ENCODE assay signal across 8 mouse cellular contexts in the genomic region with DNA sequence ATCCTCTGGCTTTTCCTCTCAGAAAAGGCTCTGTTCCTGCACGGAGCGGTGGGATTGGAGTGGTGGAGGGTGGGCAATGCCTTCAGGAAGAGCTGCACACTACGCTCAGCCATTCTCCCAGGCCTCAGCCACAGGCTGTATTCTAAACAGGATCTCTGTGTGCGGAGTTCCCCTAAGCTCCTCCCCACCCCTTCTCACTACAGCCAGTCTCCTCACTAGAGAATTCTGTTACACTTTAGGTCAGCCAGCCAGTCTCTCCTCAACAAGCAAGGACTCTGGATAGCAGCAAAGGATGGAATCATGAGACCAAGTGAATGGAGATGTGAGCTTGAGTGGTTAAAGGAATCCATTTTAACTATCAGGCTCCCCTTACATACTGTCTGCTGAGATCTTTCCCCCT. TPM values are rescaled to one million over a fixed set of nuclear protein-coding genes. Genes with fewer than 3 reads are reported as not detected.
A peak's percentile ranks its signal among the peaks of the same experiment; 100 is the strongest.
DNase-seq lines count a peak whose midpoint lies in the region; ATAC-seq and TF ChIP-seq lines count a peak whose summit lies in the region.

No protein-coding gene starts in this region.

- no peaks in the 10 kb centered on the region for H3K27me3 ChIP-seq in forebrain, postnatal 0 days (ENCODE audit: insufficient read depth, low read length)
- H3K27me3 ChIP-seq in liver, embryonic 14.5 days (ENCODE audit: control insufficient read depth, insufficient read depth, low read length), result no peaks in the 10 kb centered on the region
- H3K27me3 ChIP-seq in stomach, embryonic 16.5 days (ENCODE audit: control insufficient read depth, insufficient read depth, low read length), result no peaks in the 10 kb centered on the region

- no peak for TF ChIP-seq EP300 in liver, embryonic 14.5 days (IDR thresholded peaks at IDR 0.05; ENCODE audit: low read depth)

- WGBS in forebrain, postnatal 0 days, result 20% methylated on average over 4 of the region's 4 CpGs
- WGBS in liver, embryonic 14.5 days (ENCODE audit: insufficient replicate concordance), result 38% methylated on average over 4 of the region's 4 CpGs
- 15% methylated on average over 4 of the region's 4 CpGs for WGBS in stomach, embryonic 16.5 days

- H3K27ac ChIP-seq in forebrain, postnatal 0 days (ENCODE audit: low read depth, low read length), result peak overlapping the region; percentile 62
- peak overlapping the region; percentile 97 for H3K27ac ChIP-seq in liver, embryonic 14.5 days
- 0 out of 2 replicates have a peak overlapping the region, but pooled peaks have one; percentile 28 for H3K27ac ChIP-seq in stomach, embryonic 16.5 days (ENCODE audit: low read length)

- H3K9ac ChIP-seq in forebrain, postnatal 0 days, result peak overlapping the region; percentile 19; the same call in 1 of the 2 replicates
- peak overlapping the region; percentile 98 for H3K9ac ChIP-seq in liver, embryonic 14.5 days (replicated peaks)
- no peak overlapping the region for H3K9ac ChIP-seq in stomach, embryonic 16.5 days (ENCODE audit: low read length)

- H3K4me2 ChIP-seq in forebrain, postnatal 0 days (ENCODE audit: low read depth), result peak overlapping the region; percentile 87
- H3K4me2 ChIP-seq in liver, embryonic 14.5 days (ENCODE audit: low read depth), result peak overlapping the region; percentile 93
- H3K4me2 ChIP-seq in stomach, embryonic 16.5 days (ENCODE audit: low read depth, low read length), result no peak overlapping the region; the same call in 1 of the 2 replicates

- no peaks in the 10 kb centered on the region for H3K9me3 ChIP-seq in forebrain, postnatal 0 days (ENCODE audit: low read length)
- H3K9me3 ChIP-seq in liver, embryonic 14.5 days (ENCODE audit: control insufficient read depth, low read length), result no peaks in the 10 kb centered on the region
- no peaks in the 10 kb centered on the region for H3K9me3 ChIP-seq in stomach, embryonic 16.5 days (replicated peaks; ENCODE audit: control insufficient read depth, low read length)

- H3K4me3 ChIP-seq in forebrain, postnatal 0 days (ENCODE audit: low read depth, low read length), result peak overlapping the region; percentile 73
- peak overlapping the region; percentile 90 to 95 for H3K4me3 ChIP-seq in liver, embryonic 14.5 days (ENCODE audit: insufficient read depth in 1 of 2, low read depth in 2 of 2, low read length in 2 of 2)
- no peak overlapping the region for H3K4me3 ChIP-seq in stomach, embryonic 16.5 days (replicated peaks; ENCODE audit: low read length)

- DNase-seq in frontal cortex, postnatal 25 days (ENCODE audit: low spot score in 2 of 2), result no peak
- peak; percentile 44 for DNase-seq in cerebellum, adult 11 months
- peak; percentile 35 for DNase-seq in forebrain, postnatal 0 days
- DNase-seq in liver, embryonic 14.5 days (ENCODE audit: low read depth in 3 of 3, low spot score in 3 of 3), result no peak
- DNase-seq in adrenal gland, adult 2 months, result no peak

- H3K4me1 ChIP-seq in forebrain, postnatal 0 days (ENCODE audit: insufficient read depth), result peaks cover 39% of the 10 kb centered on the region
- H3K4me1 ChIP-seq in liver, embryonic 14.5 days (replicated peaks; ENCODE audit: control insufficient read depth in 2 of 2, insufficient read depth in 2 of 2, low read length in 1 of 2), result peaks cover 31 to 51% of the 10 kb centered on the region in 2 experiments
- peaks cover 35% of the 10 kb centered on the region for H3K4me1 ChIP-seq in stomach, embryonic 16.5 days (ENCODE audit: control insufficient read depth, insufficient read depth, low read length)

- H3K36me3 ChIP-seq in forebrain, postnatal 0 days (ENCODE audit: insufficient read depth), result no peaks in the 10 kb centered on the region
- H3K36me3 ChIP-seq in liver, embryonic 14.5 days (replicated peaks; ENCODE audit: control insufficient read depth, insufficient read depth, low read depth), result peaks cover 15% of the 10 kb centered on the region
- no peaks in the 10 kb centered on the region for H3K36me3 ChIP-seq in stomach, embryonic 16.5 days (ENCODE audit: control insufficient read depth, insufficient read depth, low read length)

- ATAC-seq in frontal cortex, adult (ENCODE audit: low TSS enrichment), result 0 out of 2 replicates have a peak, but pooled peaks have one; percentile 17
- no peak for ATAC-seq in forebrain, postnatal 0 days
- ATAC-seq in liver, embryonic 14.5 days (ENCODE audit: insufficient read depth), result peak; percentile 24
- no peak for ATAC-seq in stomach, embryonic 16.5 days (ENCODE audit: insufficient read depth, low FRiP score)
- no peak for ATAC-seq in activated CD4-positive, CD25-positive, alpha-beta regulatory T cell, adult 4 months

- no peak for TF ChIP-seq CTCF in forebrain, postnatal 0 days (IDR thresholded peaks at IDR 0.05; ENCODE audit: low read depth)
- TF ChIP-seq CTCF in liver, embryonic 14.5 days (IDR thresholded peaks at IDR 0.05; ENCODE audit: low read depth), result no peak

RNA-seq across cellular contexts. Expression of a gene that starts 3.1 kb away (rescaled TPM):
- total RNA-seq in forebrain, postnatal 0 days (2014; rRNA removed), result 104 TPM in 2 replicates
- 37.4 and 41.9 TPM in 2 replicates for polyA plus RNA-seq in forebrain, postnatal 0 days (2015; fragmentation: Nextera tagmentation; extraction: Ambion mirVana)
- 327 and 335 TPM in 2 replicates for polyA plus RNA-seq in liver, embryonic 14.5 days (2012; rRNA removed)
- 285 and 306 TPM in 2 replicates for polyA plus RNA-seq in liver, embryonic 14.5 days (2014; fragmentation: Nextera tagmentation; extraction: Ambion mirVana)
- polyA plus RNA-seq in stomach, embryonic 16.5 days (2015; fragmentation: Nextera tagmentation; extraction: Ambion mirVana), result 25.5 and 28.3 TPM in 2 replicates
- 10 to 100 TPM in 1 of 2 experiments, 1 to 10 TPM in 1; 6.4 to 11.2 TPM for total RNA-seq in adrenal gland, adult 2 months (2021)
- 12.2 and 15.4 TPM in 2 replicates for polyA plus RNA-seq in adrenal gland, adult 2 months (2012; rRNA removed)
- polyA plus RNA-seq in activated CD4-positive, CD25-positive, alpha-beta regulatory T cell, adult 4 months (2017; shearing (Covaris generic)), result 1 to 10 TPM in 1 of 2 experiments, under 1 TPM in 1; 0.54 to 1.6 TPM

RNA-seq across cellular contexts. Expression of a gene that starts 29.4 kb away (rescaled TPM):
- 18.3 and 18.9 TPM in 2 replicates for total RNA-seq in forebrain, postnatal 0 days (2014; rRNA removed)
- 4.8 and 6.0 TPM in 2 replicates for polyA plus RNA-seq in forebrain, postnatal 0 days (2015; fragmentation: Nextera tagmentation; extraction: Ambion mirVana)
- 3.3 and 4.0 TPM in 2 replicates for polyA plus RNA-seq in liver, embryonic 14.5 days (2012; rRNA removed)
- 3.6 TPM in 2 replicates for polyA plus RNA-seq in liver, embryonic 14.5 days (2014; fragmentation: Nextera tagmentation; extraction: Ambion mirVana)
- 11.6 and 12.3 TPM in 2 replicates for polyA plus RNA-seq in stomach, embryonic 16.5 days (2015; fragmentation: Nextera tagmentation; extraction: Ambion mirVana)
- total RNA-seq in adrenal gland, adult 2 months (2021), result 10 to 100 TPM; 19.9 to 23.7 TPM
- polyA plus RNA-seq in adrenal gland, adult 2 months (2012; rRNA removed), result 11.7 and 15.5 TPM in 2 replicates
- 1 to 10 TPM; 4.0 to 4.3 TPM for polyA plus RNA-seq in activated CD4-positive, CD25-positive, alpha-beta regulatory T cell, adult 4 months (2017; shearing (Covaris generic))

Comparison
In these comparisons a context has a peak if more than half of its experiments do, and no peak if none do; other contexts are left out.
1. ATAC-seq: peak in frontal cortex, adult (single experiment) and liver, embryonic 14.5 days (single experiment); none in forebrain, postnatal 0 days (single experiment), stomach, embryonic 16.5 days (single experiment) and activated CD4-positive, CD25-positive, alpha-beta regulatory T cell, adult 4 months (single experiment).
2. DNase-seq: peak in cerebellum, adult 11 months (single experiment) and forebrain, postnatal 0 days (single experiment); none in frontal cortex, postnatal 25 days (0 of 2), liver, embryonic 14.5 days (0 of 3) and adrenal gland, adult 2 months (single experiment).
3. H3K27ac ChIP-seq: peak in every context shown above with its lines; median percentile 97 in liver, embryonic 14.5 days; 62 in forebrain, postnatal 0 days; 28 in stomach, embryonic 16.5 days.